Mouse (Mus musculus) macrophage (primary cell): ENCODE measurements around the gene Kat6b. TPM values are rescaled to one million over a fixed set of nuclear protein-coding genes. Genes with fewer than 3 reads are reported as not detected.

Experiments
- H3K27ac ChIP-seq: fragments of 350-480 bp; formaldehyde crosslinking; 2 replicates; pipeline ENCODE4 v1.9.0; 2021
- H3K36me3 ChIP-seq: fragments of 350-480 bp; formaldehyde crosslinking; 2 replicates; pipeline ENCODE4 v1.9.0; 2021; ENCODE audit errors: inconsistent target
- H3K4me3 ChIP-seq: fragments of 350-480 bp; formaldehyde crosslinking; 2 replicates; pipeline ENCODE4 v1.9.0; 2021; ENCODE audit errors: inconsistent target
- H3K79me2 ChIP-seq: fragments of 350-480 bp; formaldehyde crosslinking; 2 replicates; pipeline ENCODE4 v1.9.0; 2021; ENCODE audit errors: inconsistent target
- WGBS: methylation state at CpG from one replicate; pipeline ENCODE4 v1.1.7; 2026; ENCODE audit warnings: inconsistent platforms; ENCODE audit not compliant: missing documents; 5-methylcytosine and 5-hydroxymethylcytosine counted together
- polyA plus RNA-seq: library from polyadenylated mRNA; stranded (reverse); fragments of 250-400 nt; gene quantifications from 3 replicates; pipeline ENCODE4 v1.2.4, GENCODE M21; 2018; ENCODE audit warnings: inconsistent platforms

The Kat6b gene
- polyA plus RNA-seq, 1 experiment from 2014 or later, result 10.1 TPM

DNA sequence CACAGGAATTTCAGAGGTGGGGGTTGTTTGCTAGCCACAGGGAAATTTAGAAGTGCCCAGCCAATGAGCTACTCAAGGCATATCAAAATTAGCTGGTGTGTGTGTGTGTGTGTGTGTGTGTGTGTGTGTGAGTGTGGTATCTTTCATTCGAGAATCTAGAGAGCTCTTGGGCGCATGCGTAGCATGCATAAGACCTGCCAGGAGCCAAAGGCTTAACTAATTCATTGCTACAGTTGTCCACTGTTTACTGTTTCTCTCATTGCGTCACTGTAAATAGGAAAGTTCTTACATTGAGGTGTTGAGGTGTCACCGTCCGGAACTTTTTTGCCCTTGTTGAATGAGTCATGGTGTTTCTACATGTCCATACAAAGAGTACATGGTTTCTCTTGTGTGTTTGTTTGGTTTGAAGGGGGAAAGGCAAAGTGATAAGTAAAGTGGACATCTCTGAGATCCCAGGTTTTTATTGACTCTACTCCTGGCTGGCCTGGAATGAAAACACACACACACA lies 68.4 kb downstream of the Kat6b start:
- Histone ChIP-seq H3K79me2 (no peaks in the 10 kb centered on the region; the same call in 1 of the 2 replicates), H3K4me3 (no peak overlapping the region), H3K36me3 (no peaks in the 10 kb centered on the region), H3K27ac (no peak overlapping the region)
- 91% methylated on average over 6 of the region's 6 CpGs for WGBS

DNA sequence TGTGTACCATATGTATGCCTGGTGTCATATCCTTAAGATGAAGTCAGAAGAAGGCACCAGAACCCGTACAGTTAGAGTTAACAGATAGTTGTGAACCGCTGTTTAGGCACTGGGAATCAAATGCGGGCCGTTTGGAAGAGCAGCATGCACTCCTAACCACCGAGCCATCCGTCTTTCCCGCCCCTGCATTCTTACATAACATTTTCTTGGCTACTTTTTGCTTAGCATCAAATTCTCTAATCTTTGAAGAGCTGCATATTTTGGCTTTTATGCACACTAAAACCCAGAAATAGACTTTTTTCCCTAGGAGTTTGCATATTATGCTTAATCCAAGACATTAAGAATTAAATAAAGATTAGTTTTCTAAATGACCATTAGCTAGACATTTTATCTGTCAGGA lies 69.3 kb downstream of the Kat6b start:
- WGBS, result 93% methylated on average over 7 of the region's 7 CpGs
- H3K27ac ChIP-seq, result no peak overlapping the region
- no peaks in the 10 kb centered on the region; the same call in 1 of the 2 replicates for H3K79me2 ChIP-seq
- no peaks in the 10 kb centered on the region for H3K36me3 ChIP-seq
- no peak overlapping the region for H3K4me3 ChIP-seq

DNA sequence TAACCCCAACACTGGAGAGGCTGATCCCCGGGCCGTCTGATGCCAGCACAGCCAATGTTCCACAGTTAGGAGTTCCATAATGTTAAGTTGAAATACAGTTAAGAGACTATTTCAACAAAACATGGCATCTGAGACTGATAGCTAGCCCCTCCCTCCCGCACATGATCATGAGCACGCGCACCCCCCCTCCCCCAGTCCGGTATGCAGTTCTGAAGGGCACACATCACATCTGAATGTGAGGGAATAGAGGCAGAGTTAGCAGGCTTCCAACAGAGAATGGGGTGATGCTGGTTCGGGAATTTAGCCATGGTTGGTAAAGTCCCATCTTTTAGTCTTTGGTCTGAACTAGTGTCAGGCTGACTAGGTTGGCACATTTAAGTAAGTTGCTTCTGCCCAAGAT lies 70.4 kb downstream of the Kat6b start:
- WGBS, result 91% methylated on average over 7 of the region's 7 CpGs
- H3K4me3 ChIP-seq, result no peak overlapping the region
- H3K27ac ChIP-seq, result no peak overlapping the region
- no peaks in the 10 kb centered on the region; the same call in 1 of the 2 replicates for H3K79me2 ChIP-seq
- H3K36me3 ChIP-seq, result no peaks in the 10 kb centered on the region

DNA sequence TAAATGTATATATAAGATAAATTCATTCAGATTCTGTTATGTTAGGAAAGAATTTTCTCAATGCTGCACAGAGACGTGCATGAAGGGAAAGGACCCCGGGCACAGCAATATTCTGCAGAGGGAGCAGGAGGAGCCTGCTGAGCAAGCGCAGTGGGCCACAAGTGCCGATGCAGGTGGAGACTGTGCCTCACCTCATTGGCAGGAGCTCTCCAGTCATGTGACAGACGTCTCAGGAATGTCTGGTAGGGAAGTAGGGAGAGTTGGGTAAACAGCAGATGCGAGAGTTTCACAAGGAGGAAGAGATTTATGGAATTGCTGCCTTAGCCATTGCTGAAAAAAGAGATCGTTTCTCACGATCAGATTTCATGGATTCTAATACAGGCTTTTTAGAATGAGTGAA lies 71.7 kb downstream of the Kat6b start:
- Histone ChIP-seq H3K27ac (no peak overlapping the region), H3K79me2 (no peaks in the 10 kb centered on the region; the same call in 1 of the 2 replicates), H3K4me3 (no peak overlapping the region), H3K36me3 (no peaks in the 10 kb centered on the region)
- WGBS, result 91% methylated on average over 8 of the region's 8 CpGs

DNA sequence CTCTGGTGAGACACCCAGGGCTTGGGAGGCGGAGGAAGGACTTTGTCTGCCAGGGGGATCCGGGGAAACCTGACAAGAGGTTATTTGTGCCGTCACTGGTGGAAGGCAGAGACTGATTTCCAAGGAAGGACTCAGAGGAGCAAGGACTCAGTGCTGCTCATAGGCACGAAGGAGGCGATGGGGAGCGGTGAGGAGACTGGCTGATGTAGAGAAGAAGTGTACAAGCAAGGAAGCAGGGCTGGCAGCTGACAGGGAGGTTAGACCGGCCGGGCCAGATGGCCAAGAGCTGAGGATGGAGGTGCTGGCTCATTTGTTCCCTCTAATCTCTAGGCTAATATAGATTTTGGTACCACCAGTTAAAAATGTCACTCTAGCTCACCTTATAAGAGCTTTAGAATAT lies 72.8 kb downstream of the Kat6b start:
- Histone ChIP-seq H3K27ac (no peak overlapping the region), H3K4me3 (no peak overlapping the region), H3K79me2 (no peaks in the 10 kb centered on the region; the same call in 1 of the 2 replicates), H3K36me3 (no peaks in the 10 kb centered on the region)
- WGBS, result 90% methylated on average over 8 of the region's 8 CpGs

DNA sequence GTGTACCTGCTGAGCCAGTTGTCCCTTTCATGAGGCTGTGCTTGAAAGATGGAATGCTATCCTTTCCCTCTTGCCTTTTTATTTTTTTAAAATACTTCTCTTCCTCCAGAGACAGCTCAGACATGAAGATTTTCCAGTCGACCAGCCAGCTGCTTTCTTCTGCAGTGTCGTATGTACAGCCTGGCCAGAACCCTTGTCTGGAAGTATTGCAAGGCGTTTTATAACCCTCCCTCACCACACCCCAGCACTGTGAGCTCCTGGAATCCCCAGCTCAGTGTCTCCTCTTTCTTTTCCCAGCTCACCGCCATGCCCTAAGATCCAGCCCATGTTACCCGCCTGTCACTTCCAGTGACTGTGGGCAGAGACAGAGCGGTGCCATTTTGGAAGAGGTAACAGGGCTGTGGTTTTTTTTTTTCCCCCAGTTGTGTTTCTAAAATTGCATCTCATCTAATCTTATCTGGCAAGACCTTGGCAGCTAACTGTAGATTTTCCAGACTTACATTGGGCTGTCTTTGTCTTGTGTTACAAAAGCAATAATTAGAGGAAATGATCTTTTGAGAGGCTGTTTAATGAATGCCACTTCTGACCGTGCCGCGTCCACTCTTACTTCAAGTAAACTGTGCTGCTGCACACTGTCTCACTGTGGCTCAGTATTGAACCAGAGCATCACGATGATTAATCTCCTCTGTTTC lies 77.4 kb downstream of the Kat6b start:
- H3K36me3 ChIP-seq, result no peaks in the 10 kb centered on the region
- no peak overlapping the region for H3K27ac ChIP-seq
- 80% methylated on average over 10 of the region's 10 CpGs for WGBS
- no peaks in the 10 kb centered on the region; the same call in 1 of the 2 replicates for H3K79me2 ChIP-seq
- no peak overlapping the region for H3K4me3 ChIP-seq

DNA sequence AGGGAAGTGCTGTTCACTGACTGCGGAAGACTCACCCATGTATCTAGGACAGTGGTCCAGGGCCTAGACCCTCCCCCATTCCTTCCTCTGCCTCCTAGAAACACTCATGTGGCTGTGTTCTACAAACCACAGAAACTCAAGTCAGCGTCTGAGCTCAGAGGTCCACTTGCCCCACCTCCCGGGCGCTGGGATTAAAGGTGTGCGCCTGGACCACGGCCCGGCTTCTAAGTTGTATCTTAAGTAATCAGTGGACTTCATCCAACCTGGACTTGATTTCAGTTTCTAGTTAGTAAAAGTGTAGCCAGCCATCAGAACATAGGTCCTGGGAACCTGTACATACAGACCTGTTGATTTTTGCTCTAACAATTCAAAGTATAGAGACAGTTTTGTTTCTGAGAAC lies 78.2 kb downstream of the Kat6b start:
- Histone ChIP-seq H3K27ac (no peak overlapping the region), H3K36me3 (no peaks in the 10 kb centered on the region), H3K4me3 (no peak overlapping the region), H3K79me2 (no peaks in the 10 kb centered on the region)
- 83% methylated on average over 7 of the region's 7 CpGs for WGBS

DNA sequence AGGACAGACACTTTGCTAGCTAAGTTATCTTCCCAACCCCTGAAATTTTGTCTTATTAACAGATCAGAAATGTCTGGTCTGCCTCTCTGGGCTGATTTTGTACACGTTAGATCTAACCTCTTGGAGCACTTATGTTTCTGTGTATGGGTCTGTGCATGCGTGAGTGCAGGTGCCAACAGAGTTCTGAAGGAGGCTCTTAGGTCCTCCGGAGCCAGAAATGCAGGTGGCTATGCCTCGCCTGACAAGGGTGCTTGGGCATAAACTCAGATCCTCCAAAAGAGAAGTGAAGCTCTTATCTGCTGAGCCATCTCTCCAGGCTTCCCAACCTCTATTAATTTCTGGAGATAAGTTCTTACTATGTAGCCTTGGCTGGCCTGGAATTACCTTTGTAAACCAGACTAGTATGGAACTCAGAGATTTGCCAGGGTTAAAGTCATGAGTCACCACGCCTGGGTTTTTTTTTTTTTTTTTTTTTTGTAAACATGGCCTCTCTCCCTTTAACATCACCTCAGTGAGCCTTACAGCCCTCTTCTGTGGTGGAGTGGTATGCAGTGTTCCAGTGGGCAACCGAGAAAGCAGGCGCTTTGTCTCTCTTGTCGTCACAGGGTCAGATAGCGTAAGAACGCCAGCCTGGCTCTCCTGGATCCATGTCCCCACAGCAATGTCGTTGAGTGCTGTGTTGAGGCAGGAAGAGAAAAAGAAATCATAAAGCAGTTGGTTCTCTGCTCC lies 79.4 kb downstream of the Kat6b start:
- Histone ChIP-seq H3K36me3 (no peaks in the 10 kb centered on the region), H3K27ac (no peak overlapping the region), H3K4me3 (no peak overlapping the region), H3K79me2 (no peaks in the 10 kb centered on the region)
- 97% methylated on average over 11 of the region's 11 CpGs for WGBS

DNA sequence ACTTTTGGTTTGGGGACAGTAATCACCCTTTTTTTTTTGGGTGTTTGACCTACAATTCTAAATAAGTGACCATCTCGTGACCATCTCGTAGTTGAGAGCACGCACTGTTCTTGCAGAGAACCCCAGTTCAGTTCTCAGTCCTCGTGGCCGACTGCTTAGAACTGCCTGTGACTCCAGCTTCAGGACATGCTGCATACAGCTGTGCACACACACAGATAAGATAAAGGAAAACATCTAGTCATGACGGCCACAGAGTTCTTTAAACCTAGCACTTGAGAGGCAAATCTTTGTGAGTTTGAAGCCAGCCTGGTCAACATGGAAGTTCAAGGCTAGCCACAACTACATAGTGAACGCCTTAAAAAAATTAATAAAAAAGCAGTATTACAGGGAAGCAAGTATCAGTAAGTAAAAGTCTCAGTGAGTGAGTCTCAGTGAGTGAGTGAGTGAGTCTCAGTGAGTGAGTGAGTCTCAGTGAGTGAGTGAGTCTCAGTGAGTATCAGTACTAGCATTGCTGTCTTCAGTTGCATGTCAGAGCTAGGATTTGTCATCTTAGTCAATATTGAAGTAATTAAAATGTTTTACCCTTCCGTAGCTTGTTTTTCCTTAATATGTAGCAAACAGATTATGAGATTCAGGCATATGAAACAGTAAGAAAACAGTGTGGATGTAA lies 80.3 kb downstream of the Kat6b start:
- Histone ChIP-seq H3K79me2 (no peaks in the 10 kb centered on the region), H3K4me3 (no peak overlapping the region), H3K27ac (no peak overlapping the region), H3K36me3 (no peaks in the 10 kb centered on the region)
- 97% methylated on average over 8 of the region's 8 CpGs for WGBS

DNA sequence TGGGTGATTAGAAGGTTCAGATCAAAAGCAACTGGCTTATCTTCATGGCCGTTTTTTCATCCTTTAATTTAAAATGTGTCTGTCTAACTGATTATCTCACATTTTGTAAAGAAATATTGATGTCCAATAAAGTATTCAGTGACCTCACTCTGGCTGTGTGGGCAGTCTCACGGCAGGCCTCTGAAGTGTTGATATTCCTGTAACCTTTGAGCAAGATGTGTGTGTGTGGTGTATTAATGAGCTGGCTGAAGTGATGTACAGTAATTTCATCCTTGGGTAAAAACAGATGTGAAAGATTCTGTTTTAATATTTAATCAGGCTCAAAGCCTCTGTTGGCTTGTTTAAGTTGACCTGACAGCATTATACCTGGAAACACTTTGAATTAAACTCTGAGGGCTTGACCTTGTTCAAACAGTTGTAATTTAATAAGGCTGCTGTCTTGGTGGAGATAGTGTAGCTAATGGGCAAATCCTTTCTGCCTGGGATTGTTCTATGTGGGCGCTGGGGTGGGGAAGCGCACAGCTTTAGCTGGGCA lies 82.4 kb downstream of the Kat6b start:
- Histone ChIP-seq H3K27ac (no peak overlapping the region), H3K36me3 (no peaks in the 10 kb centered on the region), H3K79me2 (no peaks in the 10 kb centered on the region), H3K4me3 (no peak overlapping the region)
- WGBS, result 98% methylated on average over 4 of the region's 4 CpGs

DNA sequence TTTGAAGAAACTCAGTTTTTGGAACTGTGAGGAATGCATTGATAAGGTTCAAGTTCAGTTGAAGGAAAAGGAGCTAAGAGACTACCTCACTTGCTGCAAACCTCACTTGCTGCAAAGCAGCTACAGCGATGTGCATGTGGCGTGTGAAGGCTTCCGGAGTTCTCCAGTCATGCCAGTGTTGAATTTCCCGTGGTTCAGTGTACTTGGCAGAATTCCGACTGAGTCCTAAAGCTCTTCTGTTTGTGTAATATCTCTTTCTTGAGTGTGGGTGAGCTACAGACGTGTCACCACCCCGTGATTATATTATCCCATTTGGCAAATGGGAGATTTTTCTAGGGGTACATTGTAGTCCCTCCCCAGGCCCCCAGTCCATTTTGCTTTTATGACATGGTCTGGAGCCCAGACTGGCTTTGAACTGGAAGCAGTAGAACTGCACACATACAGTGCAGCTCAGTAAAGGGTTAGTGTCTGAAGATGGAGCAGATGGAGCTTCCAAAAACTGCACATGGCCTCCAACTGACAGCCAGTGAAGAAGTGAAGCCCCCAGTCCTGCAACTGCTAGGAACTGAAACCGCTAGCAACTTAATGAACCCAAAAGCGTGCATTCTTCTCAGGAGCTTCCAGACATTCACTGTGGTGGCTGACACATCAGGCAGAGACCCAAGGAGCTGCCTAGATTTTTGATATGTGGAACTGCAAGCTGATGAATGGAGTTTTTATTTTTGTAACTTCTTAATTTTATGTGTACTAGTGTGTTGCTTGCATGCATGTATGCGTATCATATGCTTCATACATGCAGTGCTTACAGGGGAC lies 84.5 kb downstream of the Kat6b start:
- Histone ChIP-seq H3K79me2 (no peaks in the 10 kb centered on the region), H3K36me3 (no peaks in the 10 kb centered on the region), H3K27ac (no peak overlapping the region), H3K4me3 (no peak overlapping the region)
- 91% methylated on average over 10 of the region's 10 CpGs for WGBS

DNA sequence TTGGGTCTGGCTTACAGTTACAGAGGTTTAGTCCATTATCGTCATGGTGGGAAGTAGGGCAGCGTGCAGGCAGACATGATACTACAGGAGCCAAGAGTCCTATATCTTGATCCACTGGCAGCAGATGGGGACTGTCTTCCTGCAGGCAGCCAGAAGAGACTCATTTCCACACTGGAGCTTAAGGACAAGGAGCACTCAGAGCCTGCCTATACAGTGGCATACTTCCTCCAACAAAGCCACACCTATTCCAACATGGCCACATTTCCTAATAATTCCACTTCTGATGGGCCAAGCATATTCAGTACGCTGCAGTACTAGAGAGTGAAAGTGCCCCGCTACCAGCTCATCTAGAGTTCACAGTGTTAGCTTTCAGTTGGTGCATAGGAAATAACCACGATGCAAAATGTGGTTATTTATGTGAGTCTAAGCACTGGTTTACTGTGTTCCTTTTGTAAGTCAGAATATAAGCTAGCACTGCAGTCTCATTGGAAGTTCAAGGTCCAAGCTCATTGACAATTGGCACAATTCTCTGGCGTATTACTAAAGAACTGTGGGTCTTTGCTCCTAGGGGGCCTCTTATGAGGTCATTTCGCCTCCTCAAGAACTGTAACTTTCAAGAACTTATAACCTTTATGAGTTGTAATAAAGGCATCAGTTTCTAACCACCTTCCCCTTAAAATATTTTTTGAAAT lies 86.2 kb downstream of the Kat6b start:
- WGBS, result 82% methylated on average over 7 of the region's 7 CpGs
- H3K4me3 ChIP-seq, result no peak overlapping the region
- H3K36me3 ChIP-seq, result no peaks in the 10 kb centered on the region
- no peak overlapping the region for H3K27ac ChIP-seq
- no peaks in the 10 kb centered on the region for H3K79me2 ChIP-seq

DNA sequence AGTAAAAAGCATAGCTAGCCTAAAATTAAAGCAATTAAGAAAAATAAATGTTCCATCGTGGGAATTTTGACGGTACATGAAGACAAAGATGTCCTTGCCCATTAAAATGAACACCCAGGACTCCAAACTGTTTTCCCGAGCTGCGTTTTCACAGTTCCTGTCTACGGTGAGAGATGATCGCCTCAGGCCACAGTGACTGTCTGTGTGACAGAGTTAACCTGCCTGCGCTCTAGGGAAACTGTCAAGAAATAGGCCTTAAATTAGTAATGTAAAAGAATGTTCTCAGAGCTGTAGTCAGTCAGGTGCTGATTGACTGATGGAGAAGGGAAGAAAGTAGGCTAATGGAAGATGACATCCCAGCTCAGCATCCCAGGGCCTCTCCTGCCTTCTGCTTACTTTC lies 87.6 kb downstream of the Kat6b start:
- 97% methylated on average over 7 of the region's 7 CpGs for WGBS
- Histone ChIP-seq H3K4me3 (no peak overlapping the region), H3K27ac (no peak overlapping the region), H3K79me2 (no peaks in the 10 kb centered on the region), H3K36me3 (no peaks in the 10 kb centered on the region)
